Mouse (Mus musculus) stomach, postnatal 0 days (tissue): ENCODE results near the gene Cox19.

ENCODE experiments used
- CTCF ChIP-seq: IDR thresholded peaks from 2 replicates; pipeline ENCODE4 v1.5.1; 2016; ENCODE audit warnings: antibody characterized with exemption, low read depth, mild to moderate bottlenecking, moderate library complexity
- EP300 ChIP-seq: optimal IDR thresholded peaks from 2 replicates; pipeline ENCODE3; 2016; ENCODE audit warnings: antibody characterized with exemption

DNA sequence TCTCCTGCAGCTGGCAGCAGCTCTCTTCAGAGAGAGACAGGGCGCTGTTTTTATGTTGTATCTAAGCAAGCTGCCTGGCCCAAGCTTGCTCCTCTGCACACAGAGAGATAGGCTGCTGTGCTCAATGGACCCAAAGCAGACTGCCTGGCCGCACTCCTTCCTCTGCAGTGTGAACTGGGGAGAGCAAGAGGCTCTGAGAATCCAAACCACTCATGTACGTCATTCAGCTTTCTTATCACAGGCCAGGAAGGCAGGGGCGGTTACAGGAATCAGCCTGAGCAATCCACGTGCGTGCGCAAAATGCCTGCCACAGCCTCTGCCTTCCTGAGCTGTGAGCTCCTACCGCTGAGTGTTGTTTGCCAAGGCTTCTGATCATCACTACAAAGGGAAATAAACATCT lies 31.5 kb upstream of the Cox19 start:
- no peak for TF ChIP-seq CTCF
- TF ChIP-seq EP300: no peak
